7 mouse cellular contexts compared by ENCODE assay signal in the genomic region with DNA sequence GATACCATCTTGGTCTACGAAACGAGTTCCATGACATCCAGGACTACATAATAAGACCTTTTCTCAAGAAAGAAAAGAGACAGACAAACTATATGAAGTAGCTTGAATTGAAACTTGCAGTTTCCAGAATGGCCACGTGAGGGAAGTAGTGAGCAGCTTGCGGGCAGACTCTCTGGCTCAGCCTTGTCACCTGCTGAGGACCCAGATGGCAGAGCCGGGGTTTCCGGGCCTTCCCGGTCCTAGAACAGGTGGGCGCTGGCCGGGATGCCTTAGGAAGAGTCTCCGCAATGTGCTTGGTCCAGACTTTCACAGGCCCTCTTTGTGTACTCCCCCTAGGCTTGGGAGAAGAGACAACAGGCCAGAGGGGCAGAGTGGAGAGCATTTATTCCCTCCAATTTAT. TPM values are rescaled to one million over a fixed set of nuclear protein-coding genes. Genes with fewer than 3 reads are reported as not detected.
A peak's percentile ranks its signal among the peaks of the same experiment; 100 is the strongest.
DNase-seq lines count a peak whose midpoint lies in the region; ATAC-seq and TF ChIP-seq lines count a peak whose summit lies in the region.

No protein-coding gene starts in this region.

- DNase-seq in ES-E14 (ENCODE audit: low read depth, low spot score), result peak; percentile 51
- peak; percentile 58 for DNase-seq in adrenal gland, adult 2 months
- DNase-seq in embryo, embryonic 10.5 days (ENCODE audit: low spot score), result peak; percentile 81
- DNase-seq in heart, postnatal 36 days, result peak; percentile 63 to 77
- DNase-seq in layer of hippocampus, postnatal 14 days (ENCODE audit: low spot score in 2 of 2), result peak; percentile 64 to 69
- DNase-seq in spleen, adult 18-20 months, result peak; percentile 28 to 74

- WGBS in midbrain, embryonic 12.5 days, result 5% methylated on average over 10 of the region's 10 CpGs

- H3K4me3 ChIP-seq in ES-E14 (ENCODE audit: insufficient read depth in 1 of 2, low read depth in 1 of 2, low read length in 2 of 2, poor library complexity in 1 of 2, severe bottlenecking in 1 of 2), result no peak overlapping the region
- no peak overlapping the region for H3K4me3 ChIP-seq in midbrain, embryonic 12.5 days

- ATAC-seq in midbrain, embryonic 12.5 days (ENCODE audit: low FRiP score, low read depth), result 0 out of 2 replicates have a peak, but pooled peaks have one; percentile 53

- peaks cover 44% of the 10 kb centered on the region for H3K27me3 ChIP-seq in midbrain, embryonic 12.5 days

- peaks cover 0 to 2% of the 10 kb centered on the region in 2 experiments; a peak in 1 of 4 replicates for H3K4me1 ChIP-seq in ES-E14 (ENCODE audit: control insufficient read depth in 2 of 2, insufficient read depth in 2 of 2, low read length in 2 of 2, poor library complexity in 1 of 2)
- H3K4me1 ChIP-seq in midbrain, embryonic 12.5 days, result peaks cover 9% of the 10 kb centered on the region

- no peaks in the 10 kb centered on the region for H3K36me3 ChIP-seq in ES-E14 (ENCODE audit: control insufficient read depth, insufficient read depth, low read length, poor library complexity, severe bottlenecking)
- H3K36me3 ChIP-seq in midbrain, embryonic 12.5 days, result no peaks in the 10 kb centered on the region

- no peak overlapping the region for H3K27ac ChIP-seq in ES-E14 (ENCODE audit: insufficient read depth, low read depth, low read length, poor library complexity, severe bottlenecking)
- H3K27ac ChIP-seq in midbrain, embryonic 12.5 days (replicated peaks), result no peak overlapping the region

- H3K9ac ChIP-seq in ES-E14 (ENCODE audit: insufficient read depth, low read depth, low read length, poor library complexity, severe bottlenecking), result no peak overlapping the region
- H3K9ac ChIP-seq in midbrain, embryonic 12.5 days (replicated peaks), result no peak overlapping the region

- no peak overlapping the region for H3K4me2 ChIP-seq in midbrain, embryonic 12.5 days (replicated peaks)

- in situ Hi-C loops in ES-E14 (cut with MboI; ENCODE audit: low sequenced_read_pairs in 2 of 2, unreplicated experiment in 2 of 2), result no loop called here

- no peaks in the 10 kb centered on the region for H3K9me3 ChIP-seq in ES-E14 (ENCODE audit: control insufficient read depth, insufficient read depth, low read depth, low read length)
- H3K9me3 ChIP-seq in midbrain, embryonic 12.5 days, result no peaks in the 10 kb centered on the region

- intact Hi-C loops in heart, postnatal 36 days (cut with DNase I), result loop anchor here (2.0 to 10.0 kb wide), 2 partner anchors 58 to 184 kb away; a partner anchor contains a TSS

TF ChIP-seq in ES-E14, 5 proteins besides CTCF, POLR2A, EP300 and RAD21:
- peak; percentile 43; the same call in 1 of the 2 replicates for TF ChIP-seq ZC3H11A (IDR thresholded peaks at IDR 0.05; ENCODE audit: borderline replicate concordance, low read depth, low read length)
- no peak for TF ChIP-seq ZNF384 (IDR thresholded peaks at IDR 0.05; ENCODE audit: low read depth, low read length)
- TF ChIP-seq HCFC1 (IDR thresholded peaks at IDR 0.05; ENCODE audit: borderline replicate concordance, insufficient read depth, low read length), result no peak
- no peak for TF ChIP-seq MAFK (IDR thresholded peaks at IDR 0.05; ENCODE audit: insufficient read depth, low read depth, low read length)

RNA-seq across cellular contexts. Expression of a gene that starts 3.7 kb away (rescaled TPM):
- total RNA-seq in ES-E14 (2012; rRNA removed), result 4.5 and 6.7 TPM in 2 replicates
- 10 to 100 TPM in 1 of 2 experiments, 1 to 10 TPM in 1; 5.8 to 11.0 TPM for total RNA-seq in adrenal gland, adult 2 months (2021)
- polyA plus RNA-seq in adrenal gland, adult 2 months (2012; rRNA removed), result 6.9 and 7.3 TPM in 2 replicates
- total RNA-seq in heart, postnatal 36 days (2021), result under 1 TPM; 0.06 to 0.08 TPM
- 10 to 100 TPM; 17.5 to 24.7 TPM for total RNA-seq in layer of hippocampus, postnatal 14 days (2021)
- 6.9 and 9.1 TPM in 2 replicates for polyA plus RNA-seq in midbrain, embryonic 12.5 days (2016; fragmentation: Nextera tagmentation; extraction: Ambion mirVana)

RNA-seq across cellular contexts. Expression of a gene that starts 19.6 kb away (rescaled TPM):
- 47.1 and 62.0 TPM in 2 replicates for total RNA-seq in ES-E14 (2012; rRNA removed)
- 10 to 100 TPM; 43.0 to 59.0 TPM for total RNA-seq in adrenal gland, adult 2 months (2021)
- 169 and 171 TPM in 2 replicates for polyA plus RNA-seq in adrenal gland, adult 2 months (2012; rRNA removed)
- 10 to 100 TPM; 54.8 to 63.6 TPM for total RNA-seq in heart, postnatal 36 days (2021)
- 10 to 100 TPM; 49.1 to 53.8 TPM for total RNA-seq in layer of hippocampus, postnatal 14 days (2021)
- 100 and 108 TPM in 2 replicates for polyA plus RNA-seq in midbrain, embryonic 12.5 days (2016; fragmentation: Nextera tagmentation; extraction: Ambion mirVana)
